Mouse (Mus musculus) adrenal gland, postnatal 14 days (tissue): ENCODE data around the gene Mrpl23. TPM values are rescaled to one million over a fixed set of nuclear protein-coding genes. Genes with fewer than 3 reads are reported as not detected.
A peak's percentile ranks its signal among the peaks of the same experiment; 100 is the strongest.

Experiments
- DNase-seq: peaks from one replicate; pipeline ENCODE4 v3.0.0; 2021; ENCODE audit warnings: mixed read lengths
- total RNA-seq: library from RNA; stranded (reverse); gene quantifications from 2 replicates; pipeline ENCODE4 v1.2.3, GENCODE M21; 2021

Gene Mrpl23
- total RNA-seq, 1 experiment from 2014 or later, result 17.9 TPM

- DNase-seq, result no peak
Measured at GRCm38 (mm10) chr7:142520331-142520730, 12.2 kb upstream of the Mrpl23 start.

- peak; percentile 54 for DNase-seq
Measured at GRCm38 (mm10) chr7:142522352-142522751, 10.1 kb upstream of the Mrpl23 start.

- DNase-seq, result no peak
Measured at GRCm38 (mm10) chr7:142523200-142523990, 9.1 kb upstream of the Mrpl23 start.

DNA sequence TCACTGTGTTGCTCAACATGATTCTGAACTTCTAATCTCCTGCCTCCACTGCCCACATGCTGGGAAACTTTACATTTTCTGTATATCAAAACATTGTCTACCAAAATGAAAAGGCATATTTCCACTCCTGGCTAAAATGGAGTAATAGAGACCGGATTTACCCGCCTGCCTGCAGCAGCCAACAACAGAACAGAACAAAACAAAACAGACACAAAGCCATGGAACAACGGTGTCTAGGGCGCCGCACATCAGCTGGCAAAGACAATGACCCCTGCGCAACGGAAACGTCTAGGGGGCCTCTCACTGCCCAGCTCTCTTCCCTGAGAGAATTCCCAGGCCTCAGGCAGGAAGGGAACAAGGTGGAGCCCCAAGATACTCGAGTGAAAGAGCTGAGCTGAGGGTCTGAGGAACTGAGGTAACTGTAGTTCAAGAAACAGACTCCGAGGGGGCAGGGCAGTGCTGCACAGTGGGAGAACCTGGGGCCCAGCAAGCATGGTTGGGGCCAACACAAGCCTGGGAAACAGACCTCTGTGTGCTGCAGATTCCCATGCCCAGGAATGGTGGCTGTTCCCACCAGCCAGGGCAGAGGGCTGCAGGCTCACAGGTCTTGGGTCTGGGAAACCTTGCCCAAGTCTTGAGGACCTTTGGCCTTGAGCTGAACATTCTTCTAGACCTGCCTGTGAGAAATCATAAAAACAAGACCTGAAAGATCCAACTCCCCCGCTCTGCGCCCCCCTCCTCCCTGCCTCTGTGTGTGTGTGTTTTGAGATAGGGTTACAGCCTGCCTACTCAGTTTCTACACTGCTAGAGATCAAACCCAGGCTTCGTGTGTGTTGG is 6.9 kb upstream of the Mrpl23 start:
- no peak for DNase-seq

DNA sequence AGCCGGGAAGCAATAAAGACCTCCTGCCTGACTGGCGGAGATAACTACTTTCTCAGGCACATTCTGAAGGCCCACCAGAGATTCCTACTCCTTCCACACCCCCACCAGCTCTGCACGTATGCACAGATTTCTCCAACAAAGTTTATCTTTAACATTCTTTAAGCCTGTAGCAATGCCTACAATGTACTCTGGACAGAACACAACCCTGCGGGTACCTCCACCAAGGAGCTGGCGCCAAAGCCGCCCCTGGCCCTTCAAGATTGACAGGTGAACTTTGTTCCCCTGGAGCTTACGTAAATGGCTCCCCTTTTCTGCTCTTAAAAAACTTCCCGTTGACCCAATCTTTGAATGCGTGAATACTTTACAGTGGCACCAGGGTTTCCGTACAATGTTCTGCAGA is 3.1 kb upstream of the Mrpl23 start:
- no peak for DNase-seq

- DNase-seq, result no peak
Measured at GRCm38 (mm10) chr7:142531973-142532521, 439 bp upstream of the Mrpl23 start.

DNA sequence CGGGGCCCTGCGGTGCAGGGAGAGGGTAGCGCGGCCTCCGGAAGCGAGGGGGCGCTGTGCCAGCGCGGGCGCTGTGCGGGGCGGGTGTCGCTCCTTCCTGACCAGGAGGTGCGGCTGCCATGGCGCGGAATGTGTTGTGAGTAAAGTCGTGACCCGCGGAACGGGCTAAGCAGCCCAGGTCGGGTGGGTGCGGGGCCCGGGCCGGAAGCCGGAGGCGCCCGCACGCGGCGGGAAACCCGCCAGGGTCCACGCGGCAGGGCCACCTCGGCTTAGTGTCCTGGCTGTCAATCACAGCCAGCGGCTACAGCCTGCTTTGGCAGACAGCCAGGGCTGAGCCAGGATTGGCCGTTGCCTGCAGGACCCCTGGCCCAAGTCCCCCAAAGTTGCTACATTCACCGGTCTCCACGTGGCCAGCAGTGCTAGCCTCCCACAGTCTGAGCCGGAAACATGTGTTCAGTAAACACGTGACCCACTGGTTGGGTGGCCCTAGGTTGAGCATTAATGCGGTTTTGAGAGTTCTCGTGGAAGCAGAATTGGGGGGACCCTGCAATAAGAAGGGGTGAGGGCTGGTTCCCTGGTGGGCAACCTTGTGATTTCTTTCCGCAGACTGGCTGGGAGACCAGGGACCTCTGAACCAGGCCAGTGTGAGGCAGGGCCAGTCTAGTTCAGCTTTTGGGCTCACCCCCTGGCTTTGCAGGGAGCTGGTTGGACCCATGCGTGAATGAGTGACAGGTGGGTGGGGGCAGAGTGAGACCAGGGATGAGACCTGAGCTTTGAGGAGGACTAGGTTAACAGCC is 771 bp downstream of the Mrpl23 start:
- peak; percentile 94 for DNase-seq

GRCm38 (mm10) chr7:142535116-142535515 is 2.6 kb downstream of the Mrpl23 start:
- no peak for DNase-seq

GRCm38 (mm10) chr7:142535832-142536231 is 3.3 kb downstream of the Mrpl23 start:
- no peak for DNase-seq

DNA sequence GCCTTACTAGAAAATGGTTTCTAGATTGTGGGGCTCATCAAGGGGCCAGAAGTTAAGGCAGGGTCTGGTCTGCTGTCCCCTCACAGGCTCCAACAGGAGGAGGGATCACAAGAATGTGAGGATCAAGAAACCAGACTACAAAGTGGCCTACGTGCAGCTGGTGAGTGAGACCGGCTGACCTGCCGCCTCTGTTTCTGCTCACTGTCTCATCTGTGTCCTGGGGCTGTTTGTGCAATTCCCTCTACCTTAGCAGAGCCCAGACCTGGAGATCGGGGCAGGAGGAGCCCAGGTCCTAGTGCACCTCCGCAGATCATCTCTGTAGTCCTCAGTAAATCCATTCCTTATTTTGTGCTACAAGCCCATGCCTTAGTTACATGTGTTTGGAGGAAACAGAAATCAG is 4.7 kb downstream of the Mrpl23 start:
- DNase-seq, result no peak

- DNase-seq, result peak; percentile 78
Measured at GRCm38 (mm10) chr7:142537879-142538278, 5.4 kb downstream of the Mrpl23 start.

GRCm38 (mm10) chr7:142538291-142538690 is 5.8 kb downstream of the Mrpl23 start:
- DNase-seq, result no peak

DNA sequence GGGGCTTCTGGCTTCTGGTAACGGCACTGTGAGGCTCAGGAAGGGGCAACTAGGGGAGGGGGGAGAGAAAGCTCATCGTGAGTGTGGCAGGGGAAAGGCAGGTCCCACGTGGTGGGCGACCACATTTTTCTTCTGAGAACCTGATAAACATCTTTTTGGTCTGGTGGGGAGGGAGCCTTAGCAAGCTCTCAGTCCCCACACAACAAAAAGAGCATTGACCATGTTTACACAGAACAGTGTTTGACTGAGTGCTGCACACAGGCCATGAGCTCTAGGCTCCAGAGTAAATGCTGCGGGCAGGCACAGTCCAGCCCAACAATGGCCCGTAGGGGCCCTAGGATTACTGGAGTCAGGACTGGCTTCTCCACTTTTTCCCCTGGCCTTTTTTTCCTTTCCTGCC is 6.3 kb downstream of the Mrpl23 start:
- no peak for DNase-seq

- DNase-seq, result no peak
Measured at GRCm38 (mm10) chr7:142539828-142540227, 7.3 kb downstream of the Mrpl23 start.

GRCm38 (mm10) chr7:142542771-142543303 is 10.4 kb downstream of the Mrpl23 start:
- peak; percentile 54 for DNase-seq

DNA sequence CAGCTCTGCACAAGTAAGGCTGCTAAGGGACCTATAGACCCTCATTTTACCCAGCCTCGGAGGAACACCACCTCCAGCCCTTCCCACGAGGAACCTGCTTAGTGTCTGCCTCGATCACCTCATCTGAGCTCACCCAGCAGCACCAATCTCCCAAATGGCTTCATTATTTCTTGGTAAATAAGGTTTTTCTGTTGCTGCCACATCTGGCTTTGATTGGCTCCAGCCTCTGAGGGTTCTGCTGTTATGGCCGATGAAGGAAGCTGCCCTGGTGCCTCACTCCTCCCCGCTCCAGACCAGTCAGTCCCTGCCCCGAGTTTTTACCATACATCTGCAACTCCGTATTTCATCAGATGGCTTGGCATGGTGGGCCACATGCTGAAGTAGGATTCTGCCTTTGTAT is 13.5 kb downstream of the Mrpl23 start:
- DNase-seq, result no peak

DNA sequence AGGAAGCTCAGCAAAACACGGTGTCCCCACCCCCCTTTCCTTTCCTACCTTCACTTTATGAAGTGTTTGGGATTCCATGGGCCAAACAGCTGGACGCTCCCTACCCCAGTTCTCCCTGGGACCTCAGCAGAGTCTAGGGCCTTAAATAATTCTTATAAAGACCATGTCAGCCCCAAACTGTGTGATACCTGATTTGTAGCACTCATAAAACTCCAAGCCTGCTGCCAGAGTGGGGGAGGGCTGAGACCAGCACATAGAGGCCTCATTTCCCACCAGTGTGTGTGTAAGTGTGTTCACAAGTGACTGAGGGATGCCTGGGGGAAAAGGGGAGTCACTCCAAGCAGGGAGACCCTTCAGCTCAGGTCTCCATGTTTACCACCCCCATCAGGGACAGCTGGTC is 15.4 kb downstream of the Mrpl23 start:
- no peak for DNase-seq

GRCm38 (mm10) chr7:142548706-142549105 is 16.2 kb downstream of the Mrpl23 start:
- no peak for DNase-seq

GRCm38 (mm10) chr7:142549941-142550763 is 17.7 kb downstream of the Mrpl23 start:
- peak; percentile 87 for DNase-seq

DNA sequence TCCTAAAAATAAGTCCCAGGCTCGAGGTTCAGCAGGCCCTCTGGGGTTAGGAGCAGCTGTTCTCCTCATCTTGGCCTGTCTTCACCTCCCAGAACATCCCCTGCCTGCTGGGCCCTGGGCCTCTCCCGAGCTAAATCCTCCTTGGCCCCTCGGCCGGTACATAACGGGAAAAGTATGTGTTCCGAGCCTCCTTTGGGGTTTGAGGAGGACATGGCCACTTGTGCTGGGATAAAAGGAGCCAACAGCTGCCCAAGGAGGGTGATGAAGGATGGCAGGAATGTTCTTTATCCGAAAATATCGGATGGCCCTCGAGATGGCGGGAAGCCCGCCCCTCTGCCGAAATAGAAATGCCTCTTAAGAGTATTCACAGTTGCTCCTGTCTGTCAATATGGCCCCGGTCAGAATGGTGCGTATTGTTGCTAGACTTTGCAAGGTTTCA is 18.5 kb downstream of the Mrpl23 start:
- DNase-seq, result no peak

DNA sequence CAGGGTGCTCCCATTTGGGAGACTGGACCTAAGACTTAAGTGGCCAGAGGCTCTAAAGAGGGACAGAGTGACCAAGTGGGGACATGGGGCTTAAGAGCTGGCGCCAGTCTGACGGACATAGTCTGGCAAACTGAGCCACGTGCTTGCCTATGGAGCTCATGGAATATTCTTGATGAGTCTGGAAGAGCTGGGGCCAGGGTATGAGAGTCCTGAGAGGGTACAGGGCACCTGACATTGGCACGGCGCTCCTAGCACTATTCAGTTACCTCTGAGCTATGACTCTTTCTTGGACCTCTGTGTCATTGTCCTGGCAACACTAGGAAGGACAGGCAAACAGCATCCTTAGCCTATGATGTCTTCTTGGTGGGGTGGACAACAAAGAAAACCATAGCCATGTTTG is 19.2 kb downstream of the Mrpl23 start:
- DNase-seq, result no peak
